Mouse (Mus musculus) lung, adult 2 months (tissue): ENCODE results near the gene Fhdc1. TPM values are rescaled to one million over a fixed set of nuclear protein-coding genes. Genes with fewer than 3 reads are reported as not detected.

Experiments used
- DNase-seq: peaks from one replicate; pipeline ENCODE4 v3.0.0; 2022
- H3K4me1 ChIP-seq: fragments of 200-500 bp; 2 replicates; pipeline ENCODE4 v1.6.1; 2011; ENCODE audit warnings: low read length; ENCODE audit not compliant: control insufficient read depth, insufficient read depth
- H3K4me3 ChIP-seq: fragments of 200-500 bp; replicated peaks from 2 replicates; pipeline ENCODE3; 2011; ENCODE audit warnings: low read depth, mild to moderate bottlenecking, control low read depth, low read length; ENCODE audit errors: extremely low read depth
- CTCF ChIP-seq: fragments of 200-500 bp; IDR thresholded peaks from 2 replicates; pipeline ENCODE4 v1.5.1; 2011; ENCODE audit warnings: mild to moderate bottlenecking, low read length, control low read depth; ENCODE audit not compliant: insufficient read depth
- POLR2A ChIP-seq: fragments of 200-500 bp; IDR thresholded peaks from 2 replicates; pipeline ENCODE4 v1.6.1; 2011; ENCODE audit warnings: low read depth, mild to moderate bottlenecking, control low read depth, low read length, borderline replicate concordance; ENCODE audit errors: extremely low read depth
- WGBS: fragments of 180-500 bp; shearing (Covaris S2); methylation state at CpG from one replicate; pipeline ENCODE4 v1.1.7; 2018; 5-methylcytosine and 5-hydroxymethylcytosine counted together
- polyA plus RNA-seq: library from polyadenylated mRNA; depleted of rRNA; stranded (reverse); fragments of >200 nt; gene quantifications from 2 replicates; pipeline ENCODE4 v1.2.3, GENCODE M21; 2012

The Fhdc1 gene
- polyA plus RNA-seq, 1 experiment = 13.3 TPM

DNA sequence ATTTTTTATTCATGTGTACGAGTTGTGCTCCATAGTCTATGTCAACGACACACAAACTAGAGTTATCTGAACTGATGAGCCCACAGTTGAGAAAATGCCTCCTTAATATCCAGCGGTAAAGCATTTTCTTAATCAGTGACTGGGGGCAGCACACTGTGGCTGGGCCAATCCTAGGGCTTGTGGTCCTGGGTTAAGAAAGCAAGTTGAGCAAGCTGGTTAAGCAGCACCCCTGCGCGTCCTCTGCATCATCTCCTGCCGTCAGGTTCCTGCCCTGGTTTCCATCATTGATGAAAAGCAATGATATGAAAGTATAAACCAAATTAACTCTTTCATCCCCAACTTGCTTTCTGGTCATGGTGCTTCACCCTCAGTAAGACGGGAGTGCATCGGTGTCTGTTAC is 12.4 kb upstream of the Fhdc1 start:
- Histone ChIP-seq H3K4me3 (no peak overlapping the region), H3K4me1 (peaks cover 3% of the 10 kb centered on the region; the same call in 1 of the 2 replicates)
- no peak for DNase-seq
- TF ChIP-seq CTCF = no peak
- 83% methylated on average over 8 of the region's 8 CpGs for WGBS

DNA sequence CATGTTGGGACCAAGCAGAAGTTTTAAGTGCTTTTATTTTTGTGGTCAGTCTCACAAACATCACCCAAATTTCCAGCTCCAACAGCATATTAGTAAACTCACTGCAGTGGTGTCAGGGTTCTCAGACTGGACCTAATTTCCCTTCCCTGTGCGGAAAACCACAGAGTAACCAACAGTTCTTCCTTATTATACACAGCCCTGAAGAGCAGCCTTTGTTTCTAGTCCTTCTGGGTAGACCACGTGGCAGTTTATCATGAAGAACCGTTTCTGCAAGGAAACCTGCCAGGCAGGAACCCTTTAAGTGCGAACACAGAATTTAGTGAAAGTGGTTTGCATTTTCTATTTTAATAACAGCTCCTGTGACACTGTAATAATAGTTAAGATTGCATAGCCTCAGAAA is 11.9 kb upstream of the Fhdc1 start:
- Histone ChIP-seq H3K4me3 (no peak overlapping the region), H3K4me1 (peaks cover 4% of the 10 kb centered on the region; the same call in 1 of the 2 replicates)
- no peak for DNase-seq
- no peak for TF ChIP-seq CTCF
- no peak for TF ChIP-seq POLR2A
- 57% methylated on average over 4 of the region's 4 CpGs for WGBS

DNA sequence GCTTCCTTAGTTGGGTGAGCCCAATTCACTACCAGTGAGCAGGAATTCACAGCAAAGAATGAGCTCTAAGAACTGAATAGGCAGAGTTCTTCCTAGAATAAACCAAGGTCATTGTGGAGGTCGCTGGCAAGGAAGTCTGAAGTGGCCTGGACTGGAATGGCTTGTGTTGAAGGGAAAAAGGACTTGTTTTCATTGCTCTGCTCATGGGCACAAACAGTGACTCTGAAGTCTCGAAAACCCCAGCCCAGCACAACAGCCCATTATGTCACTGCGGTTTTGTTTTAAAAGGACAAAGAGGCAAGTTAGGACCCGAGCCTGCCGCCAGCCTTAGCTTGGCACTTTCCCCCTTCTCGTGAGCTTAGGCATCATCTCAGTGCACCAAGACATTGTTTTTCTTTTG is 8.5 kb upstream of the Fhdc1 start:
- no peak overlapping the region for H3K4me3 ChIP-seq
- no peak for DNase-seq
- H3K4me1 ChIP-seq = peaks cover 3% of the 10 kb centered on the region; the same call in 1 of the 2 replicates
- 61% methylated on average over 6 of the region's 6 CpGs for WGBS
- no peak for TF ChIP-seq CTCF
- TF ChIP-seq POLR2A = no peak

DNA sequence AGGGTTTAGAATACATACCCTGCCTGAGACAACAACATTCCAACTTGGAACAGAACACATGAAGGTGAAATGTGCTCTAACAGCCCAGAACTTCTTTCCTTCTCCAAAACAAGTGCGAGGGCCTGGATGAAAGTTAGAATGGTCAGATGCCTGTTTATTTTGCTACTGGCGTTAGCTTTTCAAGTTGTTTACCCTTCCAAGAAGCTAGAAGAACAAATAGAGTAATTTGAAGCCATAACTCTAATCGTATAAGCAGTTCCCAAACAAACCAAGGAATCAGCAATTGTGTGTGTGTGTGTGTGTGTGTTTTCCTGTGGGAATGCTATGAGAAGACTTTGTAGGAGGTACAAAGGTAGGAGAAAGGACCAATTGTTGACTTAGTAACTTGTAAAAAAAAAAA is 4.7 kb upstream of the Fhdc1 start:
- no peak for DNase-seq
- Histone ChIP-seq H3K4me3 (no peak overlapping the region), H3K4me1 (peaks cover 12% of the 10 kb centered on the region)
- 58% methylated on average over 3 of the region's 3 CpGs for WGBS
- TF ChIP-seq POLR2A = no peak

DNA sequence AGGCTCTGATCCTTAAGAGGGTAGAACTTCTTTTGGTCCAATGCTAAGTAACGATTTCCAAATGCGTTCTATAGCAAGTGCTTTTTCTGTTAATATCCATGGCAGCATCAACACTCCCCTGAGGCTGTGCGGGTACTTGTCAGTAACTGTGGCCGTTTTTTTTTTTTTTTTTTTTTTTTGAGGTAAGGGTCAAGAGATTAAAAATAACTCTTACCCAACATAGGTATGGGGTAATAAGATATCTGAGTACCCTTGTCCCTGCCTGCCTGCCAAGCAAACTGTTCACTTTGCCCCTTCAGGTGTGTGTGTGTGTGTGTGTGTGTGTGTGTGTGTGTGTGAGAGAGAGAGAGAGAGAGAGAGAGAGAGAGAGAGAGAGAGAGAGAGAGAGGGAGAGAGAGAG is 4.1 kb upstream of the Fhdc1 start:
- peaks cover 15% of the 10 kb centered on the region for H3K4me1 ChIP-seq
- WGBS = 56% methylated on average over 4 of the region's 4 CpGs
- TF ChIP-seq POLR2A (no peak), CTCF (no peak)
- no peak overlapping the region for H3K4me3 ChIP-seq
- DNase-seq = no peak

DNA sequence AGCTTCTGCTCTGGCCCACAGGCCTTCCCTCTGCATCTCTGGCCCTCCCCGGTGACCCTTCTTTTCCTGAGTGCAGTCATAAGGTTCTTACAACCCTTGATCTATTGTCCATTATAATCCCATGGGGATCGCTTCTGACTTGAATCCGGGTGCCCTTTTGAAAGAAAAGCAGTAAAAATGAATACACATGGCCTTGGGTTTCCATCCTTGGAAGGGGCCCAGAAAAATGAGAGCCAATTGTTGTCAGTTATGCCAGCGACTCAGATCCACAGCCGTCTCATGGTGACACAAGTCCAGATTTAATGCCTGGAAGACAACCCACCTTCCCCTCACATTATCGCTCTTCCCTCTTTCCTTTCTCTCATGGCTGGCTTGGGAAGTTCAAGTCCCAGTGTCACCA is 1.9 kb upstream of the Fhdc1 start:
- TF ChIP-seq CTCF (no peak), POLR2A (no peak)
- no peak for DNase-seq
- WGBS = 90% methylated on average over 6 of the region's 6 CpGs

DNA sequence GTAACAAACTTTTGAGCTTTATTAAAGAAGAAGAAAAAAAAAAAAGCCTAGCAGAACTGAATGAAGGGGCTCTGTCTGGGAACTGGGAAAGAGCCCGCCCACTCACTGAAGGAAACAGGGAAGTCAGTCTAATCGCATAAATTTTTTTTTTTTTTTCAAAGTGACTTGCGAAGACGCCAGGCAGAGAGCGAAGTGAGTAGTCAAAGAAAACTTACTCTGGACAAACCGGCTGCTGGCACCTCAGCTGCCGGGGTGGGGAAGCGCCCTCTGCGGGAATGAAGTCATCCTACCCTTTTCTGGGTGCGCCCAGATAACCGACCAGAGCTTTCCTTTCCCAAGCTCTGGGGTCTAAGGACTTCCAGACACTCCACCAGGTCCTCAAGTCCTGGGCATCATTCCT is 875 bp upstream of the Fhdc1 start:
- no peak for TF ChIP-seq POLR2A
- TF ChIP-seq CTCF = peak; percentile 18; the same call in 1 of the 2 replicates
- 6% methylated on average over 11 of the region's 11 CpGs for WGBS
- peaks cover 12% of the 10 kb centered on the region; the same call in 1 of the 2 replicates for H3K4me1 ChIP-seq
- peak overlapping the region; percentile 1 for H3K4me3 ChIP-seq
- DNase-seq = no peak

More for the DNA sequence above, 1.9 kb upstream of the Fhdc1 start:
- Histone ChIP-seq H3K4me3 (no peak overlapping the region), H3K4me1 (peaks cover 13% of the 10 kb centered on the region)

DNA sequence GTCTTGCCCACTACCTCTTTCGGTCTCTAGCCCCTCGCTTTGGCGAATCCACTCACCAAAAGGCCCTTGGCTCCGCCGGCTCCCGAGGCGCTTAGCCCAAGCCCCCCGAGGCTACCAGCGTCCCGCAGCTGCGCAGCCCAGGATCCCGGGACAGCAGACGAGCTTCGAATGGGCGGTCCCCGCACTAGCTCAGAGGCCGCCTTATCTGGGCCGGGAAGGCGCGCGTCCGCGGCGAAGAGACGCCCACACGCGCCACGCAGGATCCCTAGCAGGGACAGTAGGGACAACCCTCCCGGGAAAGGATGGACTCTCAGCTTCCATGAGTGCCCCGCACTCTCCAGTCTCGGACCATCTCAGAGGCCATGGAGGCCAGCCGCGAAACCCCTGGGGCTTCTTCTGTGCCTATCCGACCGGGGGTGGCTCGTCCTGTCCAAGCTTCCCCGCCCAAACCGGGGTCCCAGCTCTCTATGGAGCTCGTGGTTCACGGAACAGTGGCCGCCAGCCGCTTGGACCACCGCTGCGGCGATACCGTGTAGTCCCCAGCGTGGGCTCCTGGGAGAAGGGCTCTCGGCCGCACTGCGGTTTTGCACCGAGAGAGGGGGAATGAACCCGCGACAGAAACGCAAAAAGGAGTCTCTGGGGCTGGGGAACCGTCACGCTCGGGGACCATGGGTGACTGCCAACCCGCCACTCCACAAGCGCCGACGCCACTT is 780 bp downstream of the Fhdc1 start:
- H3K4me3 ChIP-seq = peak overlapping the region; percentile 52
- peak; percentile 60 for DNase-seq
- WGBS = under 1% methylated on average over 61 of the region's 61 CpGs

DNA sequence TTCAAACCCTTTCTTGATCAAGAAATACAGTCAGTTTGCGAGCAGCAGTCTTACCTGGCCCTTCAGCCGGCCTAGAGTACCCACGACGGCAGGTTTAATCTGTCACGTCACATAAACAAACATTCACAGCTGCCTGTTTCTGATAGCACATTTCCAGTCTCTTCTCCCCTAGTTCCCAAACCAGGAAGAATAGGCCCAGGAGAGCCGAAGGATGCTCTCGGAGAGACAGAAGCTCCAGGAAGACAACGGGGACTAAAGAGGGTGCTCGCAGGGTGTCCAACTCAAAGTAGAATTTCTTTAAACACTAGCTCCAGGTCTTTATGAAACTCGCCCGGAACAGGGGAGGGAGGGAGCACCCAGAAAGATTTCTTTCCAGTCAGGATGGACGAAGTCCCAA is 1.3 kb downstream of the Fhdc1 start:
- WGBS = 25% methylated on average over 12 of the region's 12 CpGs
- peaks cover 15% of the 10 kb centered on the region; the same call in 1 of the 2 replicates for H3K4me1 ChIP-seq
- H3K4me3 ChIP-seq = peak overlapping the region; percentile 52
- TF ChIP-seq CTCF (no peak), POLR2A (no peak)
- no peak for DNase-seq

More for the DNA sequence above, 780 bp downstream of the Fhdc1 start:
- TF ChIP-seq CTCF (no peak), POLR2A (no peak)
- H3K4me1 ChIP-seq = peaks cover 14% of the 10 kb centered on the region; the same call in 1 of the 2 replicates

DNA sequence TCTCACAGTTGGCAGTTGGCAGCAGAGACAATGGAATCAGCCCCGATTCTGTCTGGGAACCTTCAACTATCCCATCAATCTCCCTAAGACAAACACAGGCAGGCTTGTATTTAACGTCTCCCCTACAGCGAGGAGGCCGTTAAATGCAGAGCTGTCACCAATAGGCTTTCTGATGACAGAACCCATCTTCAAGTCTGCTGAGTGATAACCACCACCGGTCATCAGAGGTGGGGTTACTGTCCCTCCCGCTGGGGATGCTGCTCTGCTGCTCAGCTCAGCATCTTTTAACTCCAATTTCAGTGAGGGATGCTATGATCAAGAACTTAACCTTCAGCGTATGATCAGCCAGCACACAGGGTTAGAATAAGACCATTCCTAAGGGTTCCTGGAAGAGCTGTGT is 2.0 kb downstream of the Fhdc1 start:
- WGBS = 44% methylated on average over 7 of the region's 7 CpGs
- H3K4me3 ChIP-seq = no peak overlapping the region
- TF ChIP-seq POLR2A = no peak
- no peak for TF ChIP-seq CTCF

DNA sequence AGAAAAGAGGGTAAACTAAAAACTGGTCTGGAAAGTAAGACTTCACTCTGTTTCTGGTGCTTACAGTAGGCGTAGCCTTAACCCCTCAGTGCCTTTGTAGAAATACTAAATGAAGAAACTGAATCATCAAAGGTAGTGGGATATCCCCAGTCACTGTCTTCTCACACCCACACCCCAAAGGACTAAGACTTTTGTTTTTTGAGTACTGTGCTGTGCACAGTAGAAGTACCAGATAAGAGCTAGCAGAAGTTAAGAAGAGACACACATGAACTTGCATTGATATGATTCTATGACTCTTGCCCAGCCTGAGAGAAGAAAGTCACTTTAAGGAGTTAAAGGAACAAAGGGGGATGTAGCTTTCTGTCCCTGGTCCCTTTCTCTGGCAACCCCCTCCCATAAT is 2.7 kb downstream of the Fhdc1 start:
- TF ChIP-seq CTCF (no peak), POLR2A (no peak)
- H3K4me3 ChIP-seq = no peak overlapping the region
- peaks cover 12% of the 10 kb centered on the region for H3K4me1 ChIP-seq
- WGBS = 88% methylated on average over 1 of the region's 1 CpGs
- no peak for DNase-seq

More for the DNA sequence above, 2.0 kb downstream of the Fhdc1 start:
- peaks cover 15% of the 10 kb centered on the region for H3K4me1 ChIP-seq
- DNase-seq = no peak
